Mouse (Mus musculus) heart, embryonic 14.5 days (tissue): Measurements from ENCODE around the gene Spata5. TPM values are rescaled to one million over a fixed set of nuclear protein-coding genes. Genes with fewer than 3 reads are reported as not detected.

ENCODE experiments used
- ATAC-seq: fragments of 200-750 bp; cut with Nextera tagmentation; 2 replicates; pipeline ENCODE4 v1.8.0; 2017; ENCODE audit warnings: low read depth, moderate TSS enrichment; ENCODE audit not compliant: insufficient number of reproducible peaks, insufficient read depth, low FRiP score
- H3K27ac ChIP-seq, 2 experiments: fragments of 200-500 bp in 1 of 2; fragments of 300-500 bp in 1 of 2; sonication (generic) in 1 of 2; replicated peaks in 1 of 2; 2 replicates each; pipeline ENCODE4 v1.5.1; 2012 to 2014; ENCODE audit warnings: low read depth in 2 of 2, low read length in 2 of 2, control low read depth in 1 of 2, mild to moderate bottlenecking in 1 of 2, mixed read lengths in 1 of 2; ENCODE audit not compliant: control insufficient read depth in 1 of 2, insufficient read depth in 1 of 2
- H3K27me3 ChIP-seq: fragments of 300-500 bp; sonication (generic); 2 replicates; pipeline ENCODE4 v1.6.1; 2014; ENCODE audit warnings: mild to moderate bottlenecking, low read length, control low read depth; ENCODE audit not compliant: control insufficient read depth, insufficient read depth
- H3K36me3 ChIP-seq: fragments of 300-500 bp; sonication (generic); 2 replicates; pipeline ENCODE4 v1.6.1; 2014; ENCODE audit warnings: mild to moderate bottlenecking, control low read depth, low read length, mixed read lengths; ENCODE audit not compliant: control insufficient read depth, insufficient read depth
- H3K4me1 ChIP-seq, 2 experiments: fragments of 200-500 bp in 1 of 2; fragments of 300-500 bp in 1 of 2; sonication (generic) in 1 of 2; 2 replicates each; pipeline ENCODE4 v1.6.1; 2012 to 2014; ENCODE audit warnings: low read length in 2 of 2, control low read depth in 1 of 2, mixed read lengths in 1 of 2; ENCODE audit not compliant: control insufficient read depth in 2 of 2, insufficient read depth in 2 of 2
- H3K4me2 ChIP-seq: fragments of 300-500 bp; sonication (generic); 2 replicates; pipeline ENCODE4 v1.6.1; 2014; ENCODE audit warnings: mild to moderate bottlenecking, low read length
- H3K4me3 ChIP-seq, 2 experiments: fragments of 200-500 bp in 1 of 2; fragments of 300-500 bp in 1 of 2; sonication (generic) in 1 of 2; 2 replicates each; pipeline ENCODE4 v1.5.1; 2012 to 2014; ENCODE audit warnings: low read length in 2 of 2, mild to moderate bottlenecking in 2 of 2, control low read depth in 1 of 2, low read depth in 1 of 2, moderate library complexity in 1 of 2; ENCODE audit not compliant: control insufficient read depth in 1 of 2, insufficient read depth in 1 of 2
- H3K9ac ChIP-seq: fragments of 300-500 bp; sonication (generic); 2 replicates; pipeline ENCODE4 v1.6.1; 2014; ENCODE audit warnings: mild to moderate bottlenecking, low read length
- H3K9me3 ChIP-seq: fragments of 300-500 bp; sonication (generic); 2 replicates; pipeline ENCODE4 v1.6.1; 2016; ENCODE audit warnings: low read length, control low read depth; ENCODE audit not compliant: control insufficient read depth
- WGBS: fragments of 180-500 bp; shearing (Covaris S2); extraction: QIAGEN DNeasy Blood & Tissue Kit; methylation state at CpG from one replicate; pipeline ENCODE4 v1.1.7; 2014; 5-methylcytosine and 5-hydroxymethylcytosine counted together
- polyA plus RNA-seq: library from polyadenylated mRNA; unstranded; fragments of >200 nt; fragmentation: Nextera tagmentation; extraction: Ambion mirVana; gene quantifications from 2 replicates; pipeline ENCODE4 v1.2.1, GENCODE M21; 2014

Gene Spata5
- polyA plus RNA-seq: 19.7 and 20.6 TPM in 2 replicates

DNA sequence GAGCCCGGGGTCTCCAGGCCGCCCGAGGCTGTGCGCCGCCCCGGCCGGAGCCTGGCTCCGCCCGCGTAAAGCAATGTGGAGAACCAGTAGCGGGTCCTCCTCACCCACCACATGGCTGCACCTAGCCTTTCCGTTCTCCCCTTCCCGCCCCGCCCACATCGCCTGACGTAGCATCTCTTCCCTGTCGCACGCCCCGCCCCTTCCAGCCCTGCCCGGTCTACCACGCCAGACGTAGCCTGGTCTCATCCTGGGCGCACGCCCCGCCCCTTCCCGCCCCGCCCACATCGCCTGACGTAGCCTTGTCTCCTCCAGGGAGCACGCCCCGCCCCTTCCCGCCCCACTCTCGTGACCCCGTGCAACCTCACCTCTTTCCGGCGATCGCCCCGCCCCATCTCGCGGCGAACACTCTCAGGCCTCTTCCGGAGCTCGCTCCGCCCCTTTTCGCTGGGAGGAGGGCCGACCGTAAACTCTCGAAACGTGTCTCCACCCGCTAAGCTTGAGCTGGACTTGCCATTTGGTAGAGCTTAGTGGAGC, at the start of gene Spata5:
Spata5 (plus strand) TSS at position 439 of the 534 bp plus-strand sequence.
- peak; percentile 96 for ATAC-seq
- peak within 1 kb of the TSS; percentile 87 to 100 for H3K4me3 ChIP-seq
- peak within 1 kb of the TSS; percentile 88 for H3K9ac ChIP-seq
- no peaks in the 10 kb centered on the region for H3K27me3 ChIP-seq
- H3K27ac ChIP-seq: peak within 1 kb of the TSS; percentile 84 to 94
- peak within 1 kb of the TSS; percentile 88 for H3K4me2 ChIP-seq
- peaks cover 0 to 13% of the 10 kb centered on the region in 2 experiments; a peak in 3 of 4 replicates for H3K4me1 ChIP-seq
- no peaks in the 10 kb centered on the region for H3K9me3 ChIP-seq
- peaks cover 2% of the 10 kb centered on the region for H3K36me3 ChIP-seq
- under 1% methylated on average over 50 of the region's 50 CpGs for WGBS

DNA sequence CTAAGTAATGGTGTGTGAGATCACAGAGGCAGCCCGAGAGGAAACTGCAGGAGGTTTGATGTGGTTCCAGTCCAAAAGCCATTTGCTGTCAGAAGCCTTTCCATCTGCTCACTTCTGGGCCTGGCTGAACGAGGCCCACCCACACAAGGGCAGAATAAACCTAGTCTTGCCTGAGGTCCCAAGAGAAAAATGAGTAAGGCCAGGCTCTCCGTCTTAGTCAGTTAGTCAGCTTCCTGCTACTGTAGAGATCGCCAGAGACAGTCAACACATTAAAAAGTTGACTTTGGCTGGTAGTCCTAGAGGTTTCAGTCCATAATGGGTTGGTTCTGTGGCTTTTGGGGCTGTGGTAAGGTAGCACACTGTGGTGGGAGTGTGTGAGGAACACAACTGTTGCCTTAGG, 49.3 kb upstream of the Spata5 start:
- Histone ChIP-seq H3K27ac (no peak overlapping the region), H3K27me3 (no peaks in the 10 kb centered on the region), H3K36me3 (no peaks in the 10 kb centered on the region), H3K9me3 (0 out of 2 replicates have a peak, but pooled peaks cover 5% of the 10 kb centered on the region), H3K4me3 (no peak overlapping the region), H3K4me2 (no peak overlapping the region), H3K9ac (no peak overlapping the region), H3K4me1 (peaks cover 6 to 14% of the 10 kb centered on the region in 2 experiments)
- 57% methylated on average over 4 of the region's 4 CpGs for WGBS
- ATAC-seq: no peak

DNA sequence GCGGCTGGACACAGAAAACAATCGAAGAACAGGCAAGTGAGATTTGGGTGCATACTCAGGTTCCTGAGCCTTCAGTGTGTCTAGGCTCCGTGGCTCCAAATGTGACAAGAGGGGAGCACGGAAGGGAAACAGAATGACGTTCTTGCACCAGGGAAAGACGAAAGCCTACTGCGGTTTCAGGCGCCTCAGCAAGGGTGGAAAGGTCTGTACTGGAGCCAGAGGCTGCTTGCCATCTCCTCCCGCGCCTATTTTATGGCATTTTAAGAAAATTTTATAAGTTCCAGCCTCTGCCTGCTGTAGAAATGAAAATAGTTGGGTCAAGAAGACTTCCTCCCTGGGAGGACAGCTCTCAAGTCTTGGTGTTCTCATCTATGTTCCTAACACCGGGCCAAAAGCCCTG, 46.0 kb upstream of the Spata5 start:
- Histone ChIP-seq H3K27me3 (no peaks in the 10 kb centered on the region), H3K4me3 (no peak overlapping the region), H3K36me3 (no peaks in the 10 kb centered on the region), H3K9me3 (0 out of 2 replicates have a peak, but pooled peaks cover 5% of the 10 kb centered on the region), H3K9ac (no peak overlapping the region), H3K4me1 (peaks cover 3% of the 10 kb centered on the region in 2 experiments; a peak in 1 of 4 replicates), H3K4me2 (no peak overlapping the region), H3K27ac (no peak overlapping the region)
- 89% methylated on average over 11 of the region's 11 CpGs for WGBS
- ATAC-seq: no peak

DNA sequence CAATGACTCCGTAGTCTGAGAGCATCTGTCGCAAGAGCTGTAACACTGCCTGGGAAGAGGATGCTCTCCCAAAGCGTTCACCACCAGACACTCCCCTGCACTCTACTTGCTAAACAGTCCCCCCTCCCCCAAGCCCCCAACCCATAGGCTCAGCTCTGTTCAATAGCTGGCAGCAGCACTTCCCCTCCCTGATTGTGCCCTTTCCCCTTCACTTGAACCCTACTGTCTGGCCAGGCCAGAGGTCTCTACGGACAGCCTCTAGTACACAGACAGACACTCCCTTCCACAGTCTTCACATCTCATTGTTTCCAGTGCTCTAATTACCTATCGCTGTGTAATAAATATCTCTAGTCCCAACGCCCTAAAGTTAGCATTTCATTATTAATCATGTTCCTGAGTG, 41.8 kb upstream of the Spata5 start:
- no peaks in the 10 kb centered on the region for H3K27me3 ChIP-seq
- H3K9me3 ChIP-seq: no peaks in the 10 kb centered on the region
- WGBS: 76% methylated on average over 6 of the region's 6 CpGs
- no peak overlapping the region for H3K27ac ChIP-seq
- H3K36me3 ChIP-seq: no peaks in the 10 kb centered on the region
- no peak overlapping the region for H3K4me3 ChIP-seq
- ATAC-seq: no peak
- no peak overlapping the region for H3K9ac ChIP-seq
- no peak overlapping the region for H3K4me2 ChIP-seq
- H3K4me1 ChIP-seq: peaks cover 14 to 15% of the 10 kb centered on the region in 2 experiments

DNA sequence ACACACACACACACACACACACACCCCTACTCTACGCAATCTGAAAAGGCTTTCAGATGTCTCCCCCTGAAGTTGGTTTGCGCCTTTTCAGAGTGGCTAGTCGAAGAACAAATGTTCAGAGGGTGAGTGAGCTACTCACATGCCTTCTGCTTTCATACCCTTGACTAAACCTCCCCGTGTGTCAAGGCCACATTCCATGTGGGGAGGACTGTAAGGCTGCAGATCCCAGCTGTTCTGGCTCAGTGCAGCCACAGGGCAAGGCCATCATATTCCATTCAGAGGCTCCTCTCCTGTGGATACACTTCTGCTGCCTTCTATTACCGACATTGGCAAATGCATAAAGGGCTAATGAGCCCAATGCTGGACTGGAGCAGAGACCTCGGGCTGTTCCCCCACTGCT, 41.3 kb upstream of the Spata5 start:
- no peaks in the 10 kb centered on the region for H3K9me3 ChIP-seq
- H3K27me3 ChIP-seq: no peaks in the 10 kb centered on the region
- no peak overlapping the region for H3K9ac ChIP-seq
- H3K4me1 ChIP-seq: peaks cover 17 to 20% of the 10 kb centered on the region in 2 experiments
- H3K36me3 ChIP-seq: no peaks in the 10 kb centered on the region
- 65% methylated on average over 6 of the region's 6 CpGs for WGBS
- no peak overlapping the region for H3K27ac ChIP-seq
- no peak overlapping the region for H3K4me3 ChIP-seq
- ATAC-seq: 0 out of 2 replicates have a peak, but pooled peaks have one; percentile 38
- no peak overlapping the region for H3K4me2 ChIP-seq

DNA sequence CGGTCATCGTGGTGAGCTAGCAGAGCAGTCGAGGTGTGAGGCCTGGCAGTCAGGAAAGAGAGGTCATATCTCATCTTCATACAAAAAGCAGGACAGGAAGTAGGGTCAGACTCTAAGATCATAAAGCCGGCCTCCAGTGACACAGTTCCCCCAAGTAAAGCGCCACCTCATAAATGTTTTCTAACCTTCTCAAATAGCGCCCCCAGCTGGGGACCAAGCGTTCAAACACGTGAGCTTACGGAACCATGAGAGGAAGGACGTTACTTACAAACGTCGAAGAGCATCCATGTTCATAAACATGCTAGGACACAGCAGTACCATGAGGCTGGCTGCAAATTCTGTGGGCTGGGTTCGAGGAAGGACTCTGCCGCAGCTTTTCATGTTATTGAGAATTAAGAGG, 40.5 kb upstream of the Spata5 start:
- 81% methylated on average over 14 of the region's 14 CpGs for WGBS

DNA sequence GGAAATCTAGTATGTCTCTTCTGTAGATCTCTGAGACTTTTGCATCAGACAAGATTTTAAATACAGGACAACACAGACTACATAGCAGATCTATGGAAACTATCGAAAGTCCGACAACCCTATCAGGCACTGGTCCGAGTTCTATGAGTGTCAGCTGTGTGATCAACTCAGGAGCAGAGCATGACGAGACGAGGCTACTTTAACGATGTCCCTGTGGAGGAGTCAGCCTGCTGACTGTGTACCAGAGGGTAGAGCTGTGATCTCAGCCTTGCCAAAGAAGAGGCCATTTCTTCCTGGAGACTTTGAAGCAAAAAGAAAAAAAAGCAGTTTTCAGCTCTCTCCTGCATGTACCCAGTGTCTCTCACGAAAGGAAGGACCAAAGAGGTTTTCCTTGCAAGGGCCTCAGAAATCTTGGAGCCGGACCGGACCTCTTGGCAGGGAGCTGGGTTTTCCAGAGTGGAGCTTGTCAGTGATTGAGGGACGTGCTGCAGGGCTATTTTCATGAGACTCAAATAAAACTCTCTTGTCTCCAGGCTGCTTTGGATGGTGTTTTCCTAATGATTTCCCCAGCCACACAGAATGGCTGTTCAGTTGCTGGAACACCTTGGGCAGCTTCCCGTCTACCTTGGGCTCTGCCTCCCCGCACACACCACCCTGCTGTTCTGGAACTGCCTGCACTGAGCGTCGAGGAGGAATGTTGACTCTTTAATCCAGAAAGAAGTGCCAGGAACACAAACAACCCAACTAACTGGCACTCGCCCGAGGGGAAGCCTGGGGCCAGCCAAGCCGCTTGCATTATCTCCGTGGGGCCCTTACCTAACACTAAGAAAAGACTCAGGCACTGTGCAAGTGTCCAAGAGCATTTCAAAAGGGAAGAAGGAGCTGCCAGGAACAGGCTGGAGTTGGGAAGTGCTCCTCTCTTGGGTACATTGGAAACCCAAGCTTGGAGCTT, 39.5 kb upstream of the Spata5 start:
- peak; percentile 31; the same call in 1 of the 2 replicates for ATAC-seq
- peak overlapping the region; percentile 57 to 59 for H3K27ac ChIP-seq
- H3K4me2 ChIP-seq: no peak overlapping the region
- H3K36me3 ChIP-seq: no peaks in the 10 kb centered on the region
- H3K27me3 ChIP-seq: no peaks in the 10 kb centered on the region
- H3K4me3 ChIP-seq: no peak overlapping the region
- no peak overlapping the region for H3K9ac ChIP-seq
- H3K9me3 ChIP-seq: no peaks in the 10 kb centered on the region
- WGBS: 52% methylated on average over 18 of the region's 18 CpGs
- peaks cover 20 to 22% of the 10 kb centered on the region in 2 experiments for H3K4me1 ChIP-seq

More for the DNA sequence above, 40.5 kb upstream of the Spata5 start:
- no peaks in the 10 kb centered on the region for H3K36me3 ChIP-seq
- no peaks in the 10 kb centered on the region for H3K27me3 ChIP-seq
- H3K9ac ChIP-seq: no peak overlapping the region
- no peak for ATAC-seq
- no peak overlapping the region for H3K4me3 ChIP-seq
- no peak overlapping the region for H3K27ac ChIP-seq
- H3K9me3 ChIP-seq: no peaks in the 10 kb centered on the region
- no peak overlapping the region for H3K4me2 ChIP-seq
- peaks cover 20 to 22% of the 10 kb centered on the region in 2 experiments for H3K4me1 ChIP-seq
